Mouse (Mus musculus) brain, embryonic 18.5 days (tissue): ENCODE measurements around the gene Accsl.
A peak's percentile ranks its signal among the peaks of the same experiment; 100 is the strongest.

Experiments
- DNase-seq: peaks from one replicate; pipeline ENCODE4 v3.0.0-alpha.2; 2012; ENCODE audit warnings: low read depth, low spot score

Gene Accsl

GRCm38 (mm10) chr2:93874606-93875005 lies 5.6 kb upstream of the Accsl start:
- no peak for DNase-seq

- no peak for DNase-seq
Observed at GRCm38 (mm10) chr2:93874227-93874514, 5.2 kb upstream of the Accsl start.

GRCm38 (mm10) chr2:93873449-93874226 lies 4.7 kb upstream of the Accsl start:
- DNase-seq, result no peak

- no peak for DNase-seq
Observed at GRCm38 (mm10) chr2:93872257-93872656, 3.3 kb upstream of the Accsl start.

GRCm38 (mm10) chr2:93871411-93871925 lies 2.5 kb upstream of the Accsl start:
- no peak for DNase-seq

GRCm38 (mm10) chr2:93870842-93871241 lies 1.9 kb upstream of the Accsl start:
- DNase-seq, result peak; percentile 46

GRCm38 (mm10) chr2:93868566-93868965 lies 391 bp downstream of the Accsl start:
- DNase-seq, result no peak

- DNase-seq, result no peak
Observed at GRCm38 (mm10) chr2:93863229-93863628, 5.7 kb downstream of the Accsl start.

GRCm38 (mm10) chr2:93858845-93859244 lies 10.1 kb downstream of the Accsl start:
- no peak for DNase-seq

- no peak for DNase-seq
Observed at GRCm38 (mm10) chr2:93851303-93851702, 17.7 kb downstream of the Accsl start.

- no peak for DNase-seq
Observed at GRCm38 (mm10) chr2:93850317-93850944, 18.5 kb downstream of the Accsl start.

- DNase-seq, result peak; percentile 50
Observed at GRCm38 (mm10) chr2:93849505-93850089, 19.4 kb downstream of the Accsl start, which contains the start of gene Accs. Accs (minus strand) TSS chr2:93849943.

GRCm38 (mm10) chr2:93841349-93841748 lies 27.6 kb downstream of the Accsl start:
- DNase-seq, result no peak

GRCm38 (mm10) chr2:93840109-93840508 lies 28.8 kb downstream of the Accsl start:
- no peak for DNase-seq

- DNase-seq, result no peak
Observed at GRCm38 (mm10) chr2:93838931-93839330, 30.0 kb downstream of the Accsl start.

GRCm38 (mm10) chr2:93836232-93836785 lies 32.6 kb downstream of the Accsl start:
- no peak for DNase-seq

- no peak for DNase-seq
Observed at GRCm38 (mm10) chr2:93835596-93835995, 33.4 kb downstream of the Accsl start.

GRCm38 (mm10) chr2:93823519-93823918 lies 45.4 kb downstream of the Accsl start:
- DNase-seq, result peak; percentile 63

GRCm38 (mm10) chr2:93822045-93822749 lies 46.8 kb downstream of the Accsl start, which contains the start of gene Ext2:
Ext2 (minus strand) TSS chr2:93822568.
- DNase-seq, result peak; percentile 60

- DNase-seq, result no peak
Observed at GRCm38 (mm10) chr2:93817791-93818190, 51.2 kb downstream of the Accsl start.

GRCm38 (mm10) chr2:93813343-93813742 lies 55.6 kb downstream of the Accsl start:
- no peak for DNase-seq

GRCm38 (mm10) chr2:93811812-93812211 lies 57.1 kb downstream of the Accsl start:
- no peak for DNase-seq
